Mouse (Mus musculus): Measurements from ENCODE around the gene Suclg1. TPM values are rescaled to one million over a fixed set of nuclear protein-coding genes. Genes with fewer than 3 reads are reported as not detected.

Suclg1 gene
- polyA plus RNA-seq, 1 experiment from 2014 or later = 148 TPM

DNA sequence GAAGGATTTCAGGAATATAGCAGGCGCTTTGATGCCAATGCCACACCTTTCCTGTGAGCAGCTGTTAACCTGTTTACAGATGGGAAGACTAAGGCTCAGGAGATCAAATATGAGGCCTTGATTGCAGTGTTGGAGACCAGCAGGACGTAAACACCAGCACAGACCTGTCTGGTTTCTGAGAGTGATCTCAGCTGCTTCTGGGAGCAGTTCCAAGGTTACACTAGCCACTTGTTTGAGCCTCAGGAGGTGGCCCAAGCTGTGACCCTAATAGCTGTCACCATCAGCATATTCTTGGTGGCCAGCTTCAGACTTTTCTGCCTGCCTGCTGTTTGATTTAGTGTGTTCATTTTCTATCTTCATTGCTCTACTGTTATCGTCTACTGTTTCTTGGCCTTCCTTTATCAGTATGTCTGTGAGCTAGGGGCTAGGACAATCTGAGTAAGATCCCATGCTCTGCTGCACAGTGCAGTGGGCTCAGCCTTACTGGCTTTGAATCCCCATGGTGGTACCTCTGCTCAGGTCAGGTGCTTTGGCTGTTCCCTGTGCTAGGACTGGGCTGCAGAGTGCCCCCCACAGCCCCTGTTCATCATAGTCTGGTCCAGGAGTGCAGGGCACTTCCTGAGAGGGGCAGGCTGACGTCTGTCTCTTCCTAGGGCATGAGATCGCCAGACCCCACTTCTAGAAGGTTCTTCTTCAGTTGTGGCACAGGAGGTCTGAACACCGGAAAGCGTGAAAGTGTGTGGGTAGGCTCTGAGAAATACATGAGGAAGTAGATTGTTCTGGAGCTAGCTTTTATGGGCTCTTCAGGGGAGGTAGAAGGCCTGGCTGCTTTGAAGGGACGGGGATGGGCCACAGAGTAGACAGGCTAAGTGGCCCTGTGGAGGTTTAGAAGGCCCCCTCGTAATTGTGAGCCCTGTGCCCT lies 6.4 kb downstream of the Suclg1 start:
- Histone ChIP-seq H3K27ac (replicated peaks; ENCODE audit: low read depth, low read length) (no peak overlapping the region), H3K4me3 (replicated peaks; ENCODE audit: low read depth, low read length) (no peak overlapping the region), H3K9ac (replicated peaks; ENCODE audit: low read length) (no peak overlapping the region), H3K4me2 (ENCODE audit: low read length) (no peak overlapping the region), H3K9me3 (ENCODE audit: control insufficient read depth, low read length) (no peaks in the 10 kb centered on the region), H3K36me3 (ENCODE audit: control insufficient read depth, insufficient read depth, low read length) (peaks cover 33% of the 10 kb centered on the region), H3K4me1 (ENCODE audit: control insufficient read depth, insufficient read depth, low read length) (peaks cover 9% of the 10 kb centered on the region), H3K27me3 (ENCODE audit: control insufficient read depth, insufficient read depth, low read length) (no peaks in the 10 kb centered on the region)
- no peak for ATAC-seq (ENCODE audit: low FRiP score, low TSS enrichment)
- 89% methylated on average over 9 of the region's 9 CpGs for WGBS
- no peak for DNase-seq

DNA sequence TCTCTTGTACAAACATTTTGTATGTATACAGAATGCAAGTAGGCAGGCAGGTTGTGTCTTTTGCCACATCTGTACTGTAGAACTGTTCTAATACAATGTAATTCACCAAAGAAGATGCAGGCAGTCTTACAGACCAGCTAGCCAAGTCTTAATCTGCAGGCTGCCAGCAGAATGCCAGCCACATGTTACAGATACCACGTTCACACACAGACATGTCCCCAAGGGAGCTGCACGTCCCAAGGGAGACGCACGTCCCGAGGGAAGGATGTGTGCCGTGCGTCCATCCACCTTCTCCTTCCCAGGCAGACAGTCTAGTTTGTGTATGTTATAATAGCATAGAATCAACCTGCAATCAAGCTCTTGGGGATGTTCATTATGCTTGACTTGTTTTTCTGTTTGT lies 8.9 kb downstream of the Suclg1 start:
- Histone ChIP-seq H3K27ac (replicated peaks; ENCODE audit: low read depth, low read length) (no peak overlapping the region), H3K9me3 (ENCODE audit: control insufficient read depth, low read length) (no peaks in the 10 kb centered on the region), H3K4me1 (ENCODE audit: control insufficient read depth, insufficient read depth, low read length) (no peaks in the 10 kb centered on the region), H3K27me3 (ENCODE audit: control insufficient read depth, insufficient read depth, low read length) (no peaks in the 10 kb centered on the region), H3K4me2 (ENCODE audit: low read length) (no peak overlapping the region), H3K4me3 (replicated peaks; ENCODE audit: low read depth, low read length) (no peak overlapping the region), H3K36me3 (ENCODE audit: control insufficient read depth, insufficient read depth, low read length) (peaks cover 57% of the 10 kb centered on the region), H3K9ac (replicated peaks; ENCODE audit: low read length) (no peak overlapping the region)
- WGBS = 95% methylated on average over 7 of the region's 7 CpGs
- DNase-seq = no peak
- ATAC-seq (ENCODE audit: low FRiP score, low TSS enrichment) = no peak

DNA sequence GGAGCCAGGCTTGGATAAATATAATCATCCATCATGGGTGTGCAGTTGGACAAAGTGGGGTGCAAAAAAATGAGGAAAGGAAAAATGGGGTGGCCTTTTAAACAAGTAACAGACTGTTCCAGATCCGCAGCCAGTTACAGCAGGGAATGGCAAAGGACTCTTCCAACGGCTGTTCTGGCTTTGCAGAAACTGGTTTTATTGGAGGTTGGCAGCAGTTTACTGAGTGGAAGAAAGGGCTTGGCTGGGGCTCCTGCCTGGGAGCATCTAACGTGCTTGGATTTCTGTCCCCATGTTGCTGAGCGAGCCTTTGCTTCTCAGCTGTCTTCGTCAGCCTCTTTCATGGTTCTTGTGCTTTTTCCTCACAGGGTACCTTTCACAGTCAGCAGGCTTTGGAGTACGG lies 11.9 kb downstream of the Suclg1 start:
- no peak overlapping the region for H3K4me2 ChIP-seq (ENCODE audit: low read length)
- 94% methylated on average over 6 of the region's 6 CpGs for WGBS
- no peak overlapping the region for H3K4me3 ChIP-seq (replicated peaks; ENCODE audit: low read depth, low read length)
- DNase-seq = no peak
- H3K27me3 ChIP-seq (ENCODE audit: control insufficient read depth, insufficient read depth, low read length) = no peaks in the 10 kb centered on the region
- H3K9me3 ChIP-seq (ENCODE audit: control insufficient read depth, low read length) = no peaks in the 10 kb centered on the region
- peaks cover 81% of the 10 kb centered on the region for H3K36me3 ChIP-seq (ENCODE audit: control insufficient read depth, insufficient read depth, low read length)
- H3K4me1 ChIP-seq (ENCODE audit: control insufficient read depth, insufficient read depth, low read length) = no peaks in the 10 kb centered on the region
- ATAC-seq (ENCODE audit: low FRiP score, low TSS enrichment) = no peak
- no peak overlapping the region for H3K9ac ChIP-seq (replicated peaks; ENCODE audit: low read length)
- no peak overlapping the region for H3K27ac ChIP-seq (replicated peaks; ENCODE audit: low read depth, low read length)

DNA sequence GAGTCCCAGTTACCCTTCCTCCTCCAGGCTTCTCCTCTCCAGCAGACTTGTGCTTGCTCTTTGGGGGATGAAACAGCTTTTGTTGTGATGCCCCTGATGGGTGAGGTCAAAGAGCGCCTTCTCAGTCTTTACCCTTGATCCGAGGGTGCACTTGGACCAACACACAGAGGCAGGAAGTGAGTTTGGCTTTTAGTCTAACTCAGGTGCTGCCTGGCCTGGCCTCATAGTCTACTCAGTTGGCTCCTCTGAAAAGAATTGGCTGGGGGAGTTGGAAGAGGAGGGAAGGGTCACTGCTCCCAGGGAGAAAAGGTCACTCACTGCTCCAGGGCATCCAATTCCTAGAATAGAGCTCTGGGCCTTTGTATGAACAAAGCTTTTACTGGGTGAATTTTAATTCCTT lies 16.6 kb downstream of the Suclg1 start:
- Histone ChIP-seq H3K4me3 (replicated peaks; ENCODE audit: low read depth, low read length) (no peak overlapping the region), H3K4me1 (ENCODE audit: control insufficient read depth, insufficient read depth, low read length) (no peaks in the 10 kb centered on the region), H3K27me3 (ENCODE audit: control insufficient read depth, insufficient read depth, low read length) (no peaks in the 10 kb centered on the region), H3K9ac (replicated peaks; ENCODE audit: low read length) (no peak overlapping the region), H3K4me2 (ENCODE audit: low read length) (no peak overlapping the region), H3K27ac (replicated peaks; ENCODE audit: low read depth, low read length) (no peak overlapping the region), H3K36me3 (ENCODE audit: control insufficient read depth, insufficient read depth, low read length) (peaks cover 79% of the 10 kb centered on the region), H3K9me3 (ENCODE audit: control insufficient read depth, low read length) (no peaks in the 10 kb centered on the region)
- DNase-seq = no peak
- WGBS = 19% methylated on average over 2 of the region's 2 CpGs
- no peak for ATAC-seq (ENCODE audit: low FRiP score, low TSS enrichment)

DNA sequence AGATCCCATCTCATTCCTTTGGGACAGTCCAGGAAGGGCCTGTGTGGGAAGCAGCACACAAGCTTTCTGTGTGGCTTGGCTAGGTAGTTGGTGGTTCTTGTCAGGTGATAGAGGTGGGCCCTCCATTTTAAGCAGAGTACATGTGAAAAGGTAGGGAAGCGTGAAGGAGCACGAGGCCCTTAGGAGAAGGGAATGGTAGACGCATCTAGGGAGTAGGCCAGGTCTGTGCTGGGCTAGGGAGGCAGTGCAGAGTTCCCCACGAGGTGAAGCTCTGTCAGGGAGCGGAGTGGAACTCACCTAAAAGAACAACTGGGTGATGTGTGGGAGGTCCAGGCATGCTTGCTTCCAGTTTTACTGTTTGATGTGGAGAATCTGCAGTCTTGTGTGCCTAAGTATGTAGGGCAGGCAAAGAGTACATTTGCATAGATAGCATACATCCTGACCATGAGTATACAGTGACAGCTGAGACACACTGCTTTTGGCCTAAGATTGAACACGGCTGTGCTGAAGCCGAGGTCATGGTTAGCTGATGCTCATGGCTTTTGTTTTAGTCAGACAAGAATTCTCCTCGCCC lies 19.6 kb downstream of the Suclg1 start:
- H3K27ac ChIP-seq (replicated peaks; ENCODE audit: low read depth, low read length) = no peak overlapping the region
- H3K27me3 ChIP-seq (ENCODE audit: control insufficient read depth, insufficient read depth, low read length) = no peaks in the 10 kb centered on the region
- peaks cover 82% of the 10 kb centered on the region for H3K36me3 ChIP-seq (ENCODE audit: control insufficient read depth, insufficient read depth, low read length)
- no peak overlapping the region for H3K4me3 ChIP-seq (replicated peaks; ENCODE audit: low read depth, low read length)
- H3K9me3 ChIP-seq (ENCODE audit: control insufficient read depth, low read length) = no peaks in the 10 kb centered on the region
- H3K4me2 ChIP-seq (ENCODE audit: low read length) = no peak overlapping the region
- H3K4me1 ChIP-seq (ENCODE audit: control insufficient read depth, insufficient read depth, low read length) = no peaks in the 10 kb centered on the region
- DNase-seq (no peak), ATAC-seq (ENCODE audit: low FRiP score, low TSS enrichment) (no peak)
- H3K9ac ChIP-seq (replicated peaks; ENCODE audit: low read length) = no peak overlapping the region
- WGBS = 95% methylated on average over 8 of the region's 8 CpGs

DNA sequence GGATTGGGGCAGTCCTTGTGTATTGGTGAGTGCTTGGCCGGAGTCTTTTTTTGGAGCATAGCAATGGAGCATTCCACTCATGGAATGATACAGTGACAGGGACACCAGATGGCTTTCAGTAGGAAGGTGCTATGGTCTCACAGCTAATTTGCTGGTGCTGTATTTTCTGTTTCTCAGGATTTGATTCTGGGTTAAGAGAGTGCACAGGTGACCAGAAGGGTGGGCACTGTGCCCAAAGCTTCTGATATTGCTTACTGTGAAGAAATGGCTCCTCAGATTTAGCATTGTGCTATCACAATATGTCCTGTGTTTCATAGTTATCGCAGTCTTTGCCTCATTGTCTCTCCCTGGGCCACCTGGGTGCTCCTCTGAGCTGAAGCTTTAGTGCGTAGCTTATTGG lies 21.2 kb downstream of the Suclg1 start:
- Histone ChIP-seq H3K4me1 (ENCODE audit: control insufficient read depth, insufficient read depth, low read length) (no peaks in the 10 kb centered on the region), H3K27ac (replicated peaks; ENCODE audit: low read depth, low read length) (no peak overlapping the region), H3K9me3 (ENCODE audit: control insufficient read depth, low read length) (no peaks in the 10 kb centered on the region), H3K4me3 (replicated peaks; ENCODE audit: low read depth, low read length) (no peak overlapping the region), H3K9ac (replicated peaks; ENCODE audit: low read length) (no peak overlapping the region), H3K4me2 (ENCODE audit: low read length) (no peak overlapping the region), H3K36me3 (ENCODE audit: control insufficient read depth, insufficient read depth, low read length) (peaks cover 82% of the 10 kb centered on the region), H3K27me3 (ENCODE audit: control insufficient read depth, insufficient read depth, low read length) (no peaks in the 10 kb centered on the region)
- DNase-seq (no peak), ATAC-seq (ENCODE audit: low FRiP score, low TSS enrichment) (no peak)
- 97% methylated on average over 3 of the region's 3 CpGs for WGBS

DNA sequence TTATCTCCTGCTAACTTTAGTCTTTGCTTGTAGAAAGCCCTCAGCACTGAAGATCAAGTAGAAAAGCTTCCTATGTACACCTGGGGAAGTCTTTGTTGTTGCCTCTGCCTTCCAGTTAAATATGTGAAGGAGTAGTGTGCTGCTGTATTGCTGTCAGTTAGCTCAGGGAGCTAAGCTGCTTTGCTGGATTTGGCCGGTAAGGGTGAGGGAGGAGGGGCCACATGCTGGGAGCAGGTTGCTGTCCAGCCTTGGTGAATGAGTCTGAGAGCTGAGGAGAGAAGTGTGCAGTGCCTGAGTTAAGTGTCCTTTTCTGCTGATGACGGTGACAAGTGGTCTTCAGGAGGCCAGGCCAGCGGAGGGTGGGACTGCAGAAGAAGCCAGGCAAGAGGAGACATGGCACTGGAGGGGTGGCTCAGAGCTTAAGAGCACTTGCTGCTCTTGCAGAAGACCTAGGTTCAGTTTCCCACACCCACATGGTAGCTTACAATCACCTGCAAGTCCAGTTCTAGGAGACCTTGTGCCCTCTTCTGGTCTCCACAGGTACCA lies 23.4 kb downstream of the Suclg1 start:
- WGBS = 79% methylated on average over 3 of the region's 3 CpGs
- Histone ChIP-seq H3K27me3 (ENCODE audit: control insufficient read depth, insufficient read depth, low read length) (no peaks in the 10 kb centered on the region), H3K4me2 (ENCODE audit: low read length) (no peak overlapping the region), H3K9ac (replicated peaks; ENCODE audit: low read length) (no peak overlapping the region), H3K36me3 (ENCODE audit: control insufficient read depth, insufficient read depth, low read length) (peaks cover 87% of the 10 kb centered on the region), H3K9me3 (ENCODE audit: control insufficient read depth, low read length) (no peaks in the 10 kb centered on the region), H3K4me3 (replicated peaks; ENCODE audit: low read depth, low read length) (no peak overlapping the region), H3K27ac (replicated peaks; ENCODE audit: low read depth, low read length) (no peak overlapping the region), H3K4me1 (ENCODE audit: control insufficient read depth, insufficient read depth, low read length) (no peaks in the 10 kb centered on the region)
- ATAC-seq (ENCODE audit: low FRiP score, low TSS enrichment) (no peak), DNase-seq (no peak)

DNA sequence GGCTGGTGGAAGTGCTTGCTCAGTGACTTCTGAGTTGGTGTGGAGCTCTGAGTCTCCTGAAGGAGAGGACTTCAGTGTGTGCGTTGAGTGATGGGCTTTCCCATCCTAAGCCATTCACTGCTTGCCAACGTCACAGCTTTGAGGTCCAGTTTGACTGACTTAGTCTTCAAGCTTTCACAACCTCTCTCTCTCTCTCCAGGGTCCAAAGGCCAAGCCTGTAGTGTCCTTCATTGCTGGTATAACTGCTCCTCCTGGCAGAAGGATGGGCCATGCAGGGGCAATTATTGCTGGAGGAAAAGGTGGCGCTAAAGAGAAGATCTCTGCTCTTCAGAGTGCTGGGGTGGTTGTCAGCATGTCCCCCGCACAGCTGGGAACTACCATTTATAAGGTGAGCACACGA lies 26.8 kb downstream of the Suclg1 start:
- no peak for DNase-seq
- Histone ChIP-seq H3K36me3 (ENCODE audit: control insufficient read depth, insufficient read depth, low read length) (peaks cover 76% of the 10 kb centered on the region), H3K27ac (replicated peaks; ENCODE audit: low read depth, low read length) (no peak overlapping the region), H3K4me2 (ENCODE audit: low read length) (no peak overlapping the region), H3K4me1 (ENCODE audit: control insufficient read depth, insufficient read depth, low read length) (no peaks in the 10 kb centered on the region), H3K9ac (replicated peaks; ENCODE audit: low read length) (no peak overlapping the region), H3K4me3 (replicated peaks; ENCODE audit: low read depth, low read length) (no peak overlapping the region), H3K27me3 (ENCODE audit: control insufficient read depth, insufficient read depth, low read length) (no peaks in the 10 kb centered on the region), H3K9me3 (ENCODE audit: control insufficient read depth, low read length) (no peaks in the 10 kb centered on the region)
- 93% methylated on average over 5 of the region's 5 CpGs for WGBS
- ATAC-seq (ENCODE audit: low FRiP score, low TSS enrichment) = no peak

DNA sequence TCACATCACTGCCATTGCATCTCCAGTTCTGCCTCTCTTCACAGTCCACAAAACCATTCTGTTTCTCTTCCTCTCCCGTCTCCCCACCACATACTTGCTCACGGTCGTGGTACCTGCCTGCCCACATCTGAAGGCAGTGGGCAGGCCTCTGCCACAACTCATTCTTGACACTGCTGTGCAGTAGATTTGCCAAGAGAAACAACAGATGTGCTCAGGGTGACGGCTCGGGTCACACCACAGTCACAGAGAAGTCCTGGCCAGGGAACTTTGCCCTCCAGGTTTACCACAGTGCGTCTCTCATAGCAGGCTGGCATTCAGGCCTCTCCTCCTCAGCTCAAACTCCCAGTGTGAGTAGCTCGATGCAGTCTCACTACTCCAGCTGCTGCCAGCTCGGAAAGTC lies 31.5 kb downstream of the Suclg1 start:
- no peak for ATAC-seq (ENCODE audit: low FRiP score, low TSS enrichment)

More for the DNA sequence above, 31.5 kb downstream of the Suclg1 start:
- Histone ChIP-seq H3K36me3 (ENCODE audit: control insufficient read depth, insufficient read depth, low read length) (peaks cover 32% of the 10 kb centered on the region), H3K27me3 (ENCODE audit: control insufficient read depth, insufficient read depth, low read length) (no peaks in the 10 kb centered on the region), H3K27ac (replicated peaks; ENCODE audit: low read depth, low read length) (no peak overlapping the region), H3K4me2 (ENCODE audit: low read length) (no peak overlapping the region), H3K9me3 (ENCODE audit: control insufficient read depth, low read length) (no peaks in the 10 kb centered on the region), H3K4me3 (replicated peaks; ENCODE audit: low read depth, low read length) (no peak overlapping the region), H3K4me1 (ENCODE audit: control insufficient read depth, insufficient read depth, low read length) (no peaks in the 10 kb centered on the region), H3K9ac (replicated peaks; ENCODE audit: low read length) (no peak overlapping the region)
- no peak for DNase-seq
- 84% methylated on average over 8 of the region's 8 CpGs for WGBS
